Mouse (Mus musculus) small intestine, adult 2 months (tissue): ENCODE data around the gene Prdx2.
A peak's percentile ranks its signal among the peaks of the same experiment; 100 is the strongest.

Source experiments
- CTCF ChIP-seq: fragments of 200-500 bp; IDR thresholded peaks from 2 replicates; pipeline ENCODE4 v1.5.1; 2012; ENCODE audit warnings: low read depth, mild to moderate bottlenecking, control low read depth, inconsistent platforms, low read length, moderate library complexity, mixed read lengths; ENCODE audit not compliant: insufficient replicate concordance, insufficient read length; ENCODE audit errors: extremely low read depth
- POLR2A ChIP-seq: fragments of 200-500 bp; IDR thresholded peaks from 2 replicates; pipeline ENCODE4 v1.6.1; 2012; ENCODE audit warnings: low read depth, mild to moderate bottlenecking, control low read depth, inconsistent platforms, low read length, moderate library complexity

DNA sequence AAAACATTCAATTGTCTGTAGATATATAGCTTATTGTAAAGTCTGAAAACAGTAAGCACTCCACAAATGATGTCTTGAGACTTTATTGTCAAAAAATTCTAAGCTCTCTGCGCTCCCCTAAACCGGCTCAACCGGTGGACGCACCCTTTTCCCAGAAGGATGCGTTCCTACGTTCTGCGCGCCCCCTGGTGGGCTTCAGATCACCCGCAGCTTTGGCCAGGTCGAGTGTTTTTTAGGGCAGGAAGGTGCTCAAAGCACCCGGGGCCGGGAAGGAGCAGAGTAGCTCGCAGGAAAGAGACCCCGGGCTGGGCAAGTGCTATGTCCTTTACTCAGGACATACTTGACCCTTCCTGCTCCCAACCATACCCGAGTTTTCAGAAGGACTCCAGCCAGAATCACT lies 20.4 kb downstream of the Prdx2 start:
- peak; percentile 90; the same call in 1 of the 2 replicates for TF ChIP-seq CTCF
- TF ChIP-seq POLR2A: no peak; the same call in 1 of the 2 replicates
